Mouse (Mus musculus): Measurements from ENCODE around the gene Fkbp8. TPM values are rescaled to one million over a fixed set of nuclear protein-coding genes. Genes with fewer than 3 reads are reported as not detected.

Fkbp8 gene
- total RNA-seq (2021): 100 to 1,000 TPM; 396 to 406 TPM
- long read RNA-seq, experiment 1, transcript Fkbp8-201 (9 exons, 1,698 nt): major isoform, 322 of 737 reads
- long read RNA-seq, experiment 1, transcript Fkbp8-204 (9 exons, 1,799 nt): minor isoform, 167 of 737 reads
- long read RNA-seq, experiment 1, transcript Fkbp8-202 (9 exons, 1,720 nt): minor isoform, 73 of 737 reads
- long read RNA-seq, experiment 1, partial matches to known transcripts: 72 of 737 reads
- long read RNA-seq, experiment 1, other reads (novel, unspliced or antisense): 101 of 737 reads
- long read RNA-seq, experiment 2, transcript Fkbp8-204 (9 exons, 1,799 nt): minor isoform, 149 of 685 reads
- long read RNA-seq, experiment 2, transcript Fkbp8-202 (9 exons, 1,720 nt): minor isoform, 57 of 685 reads
- long read RNA-seq, experiment 2, transcript Fkbp8-201 (9 exons, 1,698 nt): major isoform, 314 of 685 reads
- long read RNA-seq, experiment 2, partial matches to known transcripts: 64 of 685 reads
- long read RNA-seq, experiment 2, other reads (novel, unspliced or antisense): 98 of 685 reads

- DNase-seq (ENCODE audit: low spot score in 2 of 2): peak; percentile 99 to 100
- intact Hi-C loops (cut with DNase I): no loop called here
Observed at GRCm38 (mm10) chr8:70527512-70528181, at the start of gene Fkbp8, which contains the start of gene Kxd1. Gene Fkbp8 (plus strand): TSS chr8:70527724. Gene Kxd1 (minus strand): TSS chr8:70527956.

DNA sequence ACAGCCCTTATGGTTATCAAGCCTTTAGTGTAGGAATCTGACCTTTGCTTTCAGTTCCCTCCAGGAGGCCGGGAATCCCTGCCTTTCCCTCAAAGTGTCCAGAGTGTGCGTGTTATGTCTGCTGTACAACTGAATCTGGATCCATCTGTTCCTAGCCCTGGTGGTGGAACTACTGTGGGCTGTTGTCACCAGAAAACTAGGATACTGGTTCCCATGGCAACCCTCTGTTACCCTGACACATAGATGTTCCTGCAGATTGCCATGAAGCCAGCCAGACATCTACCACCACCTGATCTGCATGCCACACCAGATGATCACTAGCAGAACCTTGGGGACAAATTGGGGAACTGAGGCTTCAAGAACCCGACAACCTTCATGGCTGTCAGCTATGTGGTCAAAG, 45.6 kb upstream of the Fkbp8 start:
- intact Hi-C loops (cut with DNase I): no loop called here
- peak; percentile 71 to 94 for DNase-seq (ENCODE audit: low spot score in 2 of 2)

- intact Hi-C loops (cut with DNase I): no loop called here
- no peak for DNase-seq (ENCODE audit: low spot score in 2 of 2)
Observed at GRCm38 (mm10) chr8:70482943-70483342, 44.6 kb upstream of the Fkbp8 start.

DNA sequence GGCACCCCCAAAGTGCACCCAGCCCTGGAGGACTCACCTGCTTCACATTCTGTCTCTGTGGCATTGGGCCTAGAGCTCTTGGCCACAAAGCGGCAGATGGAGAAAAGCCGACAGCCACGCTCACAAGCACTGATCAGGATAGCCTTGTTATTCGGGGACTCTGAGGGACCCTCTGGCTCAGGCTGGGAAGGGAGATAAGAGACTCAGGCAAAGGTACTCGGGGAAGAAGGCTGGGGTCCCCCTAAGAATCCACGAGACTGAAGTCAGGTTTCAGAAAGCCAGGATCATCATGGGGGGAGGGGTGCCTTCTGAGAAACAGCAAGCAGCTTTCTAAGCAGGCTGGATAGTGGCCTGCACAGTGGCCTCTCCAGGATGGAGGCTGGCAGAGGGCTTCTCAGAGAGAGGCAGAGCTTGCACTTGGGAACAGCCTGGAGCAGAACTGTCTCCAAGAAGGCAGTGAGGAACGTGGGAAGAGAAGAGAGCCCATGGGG, 41.3 kb upstream of the Fkbp8 start:
- DNase-seq (ENCODE audit: low spot score in 2 of 2): no peak
- intact Hi-C loops (cut with DNase I): no loop called here

- intact Hi-C loops (cut with DNase I): no loop called here
- peak in 1 of 2 experiments; percentile 66 for DNase-seq (ENCODE audit: low spot score in 2 of 2)
Observed at GRCm38 (mm10) chr8:70486941-70487520, 40.5 kb upstream of the Fkbp8 start, which contains the start of gene Tmem59l. Gene Tmem59l (minus strand): TSS chr8:70487358.

- intact Hi-C loops (cut with DNase I): no loop called here
- no peak for DNase-seq (ENCODE audit: low spot score in 2 of 2)
Observed at GRCm38 (mm10) chr8:70487993-70488796, 39.3 kb upstream of the Fkbp8 start.

GRCm38 (mm10) chr8:70488931-70489470, 38.5 kb upstream of the Fkbp8 start:
- intact Hi-C loops (cut with DNase I): no loop called here
- DNase-seq (ENCODE audit: low spot score in 2 of 2): no peak

DNA sequence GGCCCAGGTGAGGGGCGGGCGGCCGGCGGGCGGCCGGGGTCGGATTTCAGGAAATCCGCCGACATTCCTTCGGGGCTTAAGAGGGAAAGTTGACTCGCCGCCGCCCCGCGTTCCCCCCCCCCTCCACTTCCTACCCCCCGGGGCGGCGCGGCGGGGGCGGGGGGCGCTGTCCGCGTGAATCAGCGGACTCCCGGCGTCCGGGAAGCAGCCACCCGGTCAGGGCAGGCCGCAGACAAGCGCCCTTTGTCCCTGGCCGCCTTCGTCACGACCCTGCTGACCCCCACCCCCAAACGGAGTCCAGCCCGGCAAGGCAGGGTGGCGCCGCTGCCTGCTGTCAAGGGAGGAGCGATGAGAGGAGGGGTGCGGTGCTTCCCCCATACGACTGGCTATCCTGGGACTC, 37.9 kb upstream of the Fkbp8 start:
- intact Hi-C loops (cut with DNase I): no loop called here
- DNase-seq (ENCODE audit: low spot score in 2 of 2): no peak

DNA sequence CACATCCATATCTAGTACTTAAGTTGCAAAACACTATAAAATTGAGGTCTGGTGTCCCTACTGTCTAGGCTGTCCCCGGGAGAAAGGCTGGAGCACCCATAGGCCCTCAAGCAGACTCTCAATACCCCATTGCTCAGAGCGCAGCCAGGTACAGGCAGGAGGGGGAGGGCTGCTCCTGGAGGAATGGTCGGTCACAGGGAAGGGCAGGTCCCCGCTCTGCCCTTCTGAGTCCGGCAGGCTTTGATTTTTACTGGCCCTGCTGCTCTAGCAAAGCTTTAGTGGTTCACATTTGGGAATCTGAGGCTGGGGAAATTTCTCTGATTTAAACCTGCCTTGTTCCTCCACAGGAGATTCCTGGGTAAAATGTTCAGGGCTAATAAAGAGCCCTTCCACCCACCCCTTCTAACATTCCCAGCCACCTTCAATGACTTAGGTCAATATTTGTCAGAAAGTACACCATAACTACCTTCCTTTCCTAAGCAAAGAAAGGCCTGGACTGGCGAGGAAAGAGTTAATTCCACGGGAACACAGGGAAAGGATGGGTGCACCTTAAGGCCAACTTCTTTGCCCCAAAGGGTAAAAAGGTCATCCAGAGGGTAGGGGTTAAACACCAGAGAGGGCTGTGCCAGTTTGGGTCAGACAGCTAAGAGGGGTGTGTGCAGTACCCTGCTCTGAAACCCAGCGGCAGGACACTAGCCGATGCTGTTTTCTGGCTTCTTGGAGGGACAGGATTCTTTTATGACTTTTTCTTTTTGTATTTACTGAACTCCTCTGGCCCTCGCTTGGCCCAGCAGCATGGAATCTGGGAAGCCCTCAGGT, 37.3 kb upstream of the Fkbp8 start:
- intact Hi-C loops (cut with DNase I): no loop called here
- no peak for DNase-seq (ENCODE audit: low spot score in 2 of 2)

- intact Hi-C loops (cut with DNase I): no loop called here
- DNase-seq (ENCODE audit: low spot score in 2 of 2): no peak
Observed at GRCm38 (mm10) chr8:70490880-70491495, 36.5 kb upstream of the Fkbp8 start.

DNA sequence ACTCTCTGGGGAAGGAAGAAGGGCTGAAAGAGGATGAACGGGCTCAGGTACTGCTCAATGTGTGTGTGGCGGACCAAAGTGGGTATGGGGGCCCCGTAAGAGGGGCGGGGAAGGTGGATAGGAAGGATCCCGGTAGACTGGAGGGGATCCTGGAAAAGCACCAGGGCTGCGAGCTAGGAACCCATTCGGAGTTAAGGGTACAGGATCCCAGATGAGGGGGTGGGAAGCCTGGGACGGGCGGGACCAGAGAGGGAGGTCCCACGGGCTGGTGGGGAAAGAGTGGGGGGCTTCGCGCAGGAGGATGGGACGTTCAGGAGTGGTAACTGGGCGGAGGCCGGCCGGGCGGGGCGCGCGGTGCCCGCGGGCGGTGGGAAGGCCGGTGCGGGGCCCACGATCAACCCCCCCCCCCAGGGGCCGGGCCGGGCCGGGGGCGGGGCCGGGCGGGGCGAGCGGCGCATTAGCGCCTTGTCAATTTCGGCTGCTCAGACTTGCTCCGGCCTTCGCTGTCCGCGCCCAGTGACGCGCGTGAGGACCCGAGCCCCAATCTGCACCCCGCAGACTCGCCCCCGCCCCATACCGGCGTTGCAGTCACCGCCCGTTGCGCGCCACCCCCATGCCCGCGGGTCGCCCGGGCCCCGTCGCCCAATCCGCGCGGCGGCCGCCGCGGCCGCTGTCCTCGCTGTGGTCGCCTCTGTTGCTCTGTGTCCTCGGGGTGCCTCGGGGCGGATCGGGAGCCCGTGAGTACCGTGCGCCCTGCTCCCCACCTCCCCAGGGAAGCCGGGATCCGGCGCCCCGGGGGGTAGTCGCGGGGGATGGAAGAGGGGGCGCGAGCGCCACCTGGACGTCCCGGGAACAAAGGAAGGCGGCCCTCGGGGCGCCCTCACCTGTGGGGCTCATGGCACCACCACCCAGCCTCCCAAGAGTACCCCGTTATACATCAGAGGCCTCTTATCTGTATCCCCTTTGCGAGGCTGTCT, 34.6 kb upstream of the Fkbp8 start, which contains the start of gene Crlf1:
Gene Crlf1 (plus strand): TSS at position 495 of the 977 bp plus-strand sequence.
- intact Hi-C loops (cut with DNase I): no loop called here
- DNase-seq (ENCODE audit: low spot score in 2 of 2): no peak

DNA sequence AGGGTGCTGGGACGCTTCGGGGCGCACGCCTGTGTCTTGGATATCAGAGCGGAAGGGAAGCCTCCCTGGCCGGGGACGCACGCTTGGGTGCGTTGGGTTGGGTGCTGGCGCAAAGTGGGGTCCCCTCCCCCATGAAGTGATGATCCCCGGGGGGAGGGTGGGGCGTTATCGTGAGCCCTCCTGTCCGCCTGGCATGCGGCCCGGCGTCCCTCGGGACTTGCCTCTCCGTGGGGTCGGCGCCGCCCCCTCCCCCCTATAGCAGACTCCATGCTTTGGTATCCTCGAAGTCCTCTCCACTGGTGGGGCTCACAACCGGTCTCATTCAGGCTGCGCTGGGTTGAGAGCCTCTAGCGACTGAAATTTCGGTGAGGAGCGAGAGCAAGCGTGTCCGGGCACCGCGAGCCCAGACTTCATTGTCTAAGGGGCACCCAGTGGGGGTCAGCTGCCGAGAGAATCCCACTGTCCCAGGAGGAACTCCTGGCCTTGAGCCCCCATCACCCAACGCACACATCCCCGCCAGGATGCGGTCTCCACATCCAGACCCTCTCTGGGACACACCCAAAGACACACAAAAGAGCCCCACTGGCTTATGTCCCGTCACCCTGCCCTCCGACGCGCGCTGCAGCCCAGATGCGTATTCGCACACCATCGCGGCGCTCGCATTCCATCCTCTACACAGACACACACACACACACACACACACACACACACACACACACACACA, 33.7 kb upstream of the Fkbp8 start:
- no peak for DNase-seq (ENCODE audit: low spot score in 2 of 2)
- intact Hi-C loops (cut with DNase I): no loop called here

GRCm38 (mm10) chr8:70494416-70494945, 33.0 kb upstream of the Fkbp8 start:
- no peak for DNase-seq (ENCODE audit: low spot score in 2 of 2)
- intact Hi-C loops (cut with DNase I): no loop called here

- no peak for DNase-seq (ENCODE audit: low spot score in 2 of 2)
- intact Hi-C loops (cut with DNase I): no loop called here
Observed at GRCm38 (mm10) chr8:70495001-70495770, 32.3 kb upstream of the Fkbp8 start.

DNA sequence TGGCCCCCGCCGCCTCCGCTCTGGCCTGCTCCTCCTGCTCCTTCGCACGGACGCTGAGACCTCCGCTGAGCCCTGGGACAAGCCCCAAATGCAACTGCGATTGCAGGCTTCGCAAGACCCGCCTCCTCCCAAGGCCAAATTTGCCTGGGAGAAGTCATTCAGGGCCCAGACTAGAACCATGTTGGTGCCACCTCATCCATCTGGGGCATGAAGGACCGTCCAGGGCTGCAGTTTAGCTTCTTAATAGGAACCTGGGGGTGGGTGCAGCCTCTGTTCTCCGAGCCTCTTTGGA, 31.8 kb upstream of the Fkbp8 start:
- no peak for DNase-seq (ENCODE audit: low spot score in 2 of 2)
- intact Hi-C loops (cut with DNase I): no loop called here

All from left cerebral cortex, postnatal 14 days (tissue).